Mouse (Mus musculus): Measurements from ENCODE around the gene Pde7b. TPM values are rescaled to one million over a fixed set of nuclear protein-coding genes. Genes with fewer than 3 reads are reported as not detected.

Gene Pde7b
- total RNA-seq, 1 experiment from 2014 or later: 13.6 TPM

DNA sequence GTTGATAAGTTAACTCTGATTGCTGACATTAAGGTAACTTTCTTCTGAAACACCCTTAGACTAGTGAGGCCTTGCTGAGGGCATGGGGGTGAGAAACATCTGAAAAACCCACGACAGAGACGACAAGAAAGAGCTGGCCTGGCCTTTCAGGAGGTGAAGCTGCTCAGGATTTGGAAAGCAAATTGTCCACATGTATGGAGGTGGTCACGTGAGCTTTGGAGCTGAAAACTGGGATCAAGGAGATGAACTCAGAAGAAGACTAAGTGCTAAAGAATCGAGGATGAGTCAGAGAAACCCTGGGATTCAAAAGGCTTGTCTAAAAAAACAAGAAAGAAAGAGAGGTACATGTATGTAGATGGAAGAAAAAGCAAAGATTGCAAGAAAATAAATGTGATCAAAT lies 65.2 kb downstream of the Pde7b start:
- no peak for ATAC-seq (ENCODE audit: extremely low read depth, insufficient number of reproducible peaks, low FRiP score, poor library complexity, severe bottlenecking)

DNA sequence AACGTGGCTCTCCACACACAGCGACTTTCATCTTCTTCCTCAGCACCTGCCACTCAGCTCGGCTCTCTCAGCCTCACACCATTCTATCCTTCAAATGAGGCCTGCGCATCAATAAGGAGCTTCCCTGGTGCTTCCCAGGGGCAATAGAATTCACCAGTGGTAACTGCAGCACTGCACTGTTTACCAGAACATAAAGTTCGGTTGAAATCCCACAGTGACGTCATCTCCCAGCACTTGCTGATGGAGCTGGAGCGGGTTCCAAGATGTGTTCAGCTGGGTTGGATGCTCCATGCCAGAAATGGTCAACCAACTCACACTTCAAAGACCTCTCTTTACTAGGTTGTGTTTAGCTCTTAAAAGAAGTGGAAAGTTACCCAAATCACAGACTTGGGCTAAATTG lies 65.6 kb downstream of the Pde7b start:
- no peak for ATAC-seq (ENCODE audit: extremely low read depth, insufficient number of reproducible peaks, low FRiP score, poor library complexity, severe bottlenecking)

DNA sequence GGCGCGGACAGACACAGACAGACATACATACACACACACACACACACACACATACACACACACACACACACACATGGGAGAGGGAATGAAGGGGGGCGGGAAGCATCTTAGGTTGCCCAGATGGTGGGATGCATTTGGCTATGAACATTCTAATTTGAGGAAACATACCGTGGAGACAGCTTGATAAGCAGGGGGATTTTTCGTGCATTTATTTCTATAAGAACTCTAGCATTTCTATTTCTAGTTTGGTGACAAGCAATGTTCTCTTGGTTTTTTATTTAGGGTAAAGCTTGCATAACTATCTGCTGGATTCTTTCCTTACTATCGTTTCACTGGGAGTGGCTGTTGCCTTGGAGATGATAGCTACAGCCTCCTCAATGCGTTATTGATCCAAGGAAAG lies 66.2 kb downstream of the Pde7b start:
- ATAC-seq (ENCODE audit: extremely low read depth, insufficient number of reproducible peaks, low FRiP score, poor library complexity, severe bottlenecking): no peak

DNA sequence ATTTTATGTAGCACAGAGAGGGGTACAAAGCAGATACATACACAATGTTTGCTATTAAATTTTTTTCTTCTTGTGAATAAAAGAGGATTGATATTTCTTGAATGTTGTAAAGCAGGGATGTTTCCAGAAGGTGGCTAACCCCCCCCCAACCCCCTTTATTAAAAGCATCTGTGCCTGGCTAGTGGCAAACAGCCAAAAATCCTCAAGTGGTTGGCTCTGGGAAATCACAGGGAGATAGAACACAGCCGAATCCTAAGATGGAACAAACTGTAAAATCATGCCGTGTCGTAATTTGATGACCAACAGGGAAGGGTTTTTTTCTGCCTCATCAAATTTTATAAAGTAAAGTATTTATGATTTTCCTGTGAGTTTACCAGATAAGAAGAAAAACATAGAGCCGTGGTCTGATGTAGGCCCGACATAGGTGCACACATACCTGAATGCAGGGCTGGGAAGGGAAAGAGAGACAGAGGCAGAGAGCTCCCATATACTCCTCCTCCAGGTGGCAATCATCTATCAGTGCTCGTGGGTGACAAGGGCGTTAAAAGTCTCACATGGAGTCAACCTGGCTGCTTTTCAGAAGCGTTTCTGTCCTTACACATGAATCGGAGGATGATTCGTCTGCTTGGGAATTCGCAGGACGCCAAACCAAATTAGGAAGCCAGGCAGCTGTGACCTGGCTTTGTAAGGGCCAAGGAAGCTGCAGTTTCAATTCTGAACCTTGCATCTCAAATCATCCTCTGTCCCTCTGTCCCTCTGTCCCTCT lies 67.4 kb downstream of the Pde7b start:
- no peak for ATAC-seq (ENCODE audit: extremely low read depth, insufficient number of reproducible peaks, low FRiP score, poor library complexity, severe bottlenecking)

DNA sequence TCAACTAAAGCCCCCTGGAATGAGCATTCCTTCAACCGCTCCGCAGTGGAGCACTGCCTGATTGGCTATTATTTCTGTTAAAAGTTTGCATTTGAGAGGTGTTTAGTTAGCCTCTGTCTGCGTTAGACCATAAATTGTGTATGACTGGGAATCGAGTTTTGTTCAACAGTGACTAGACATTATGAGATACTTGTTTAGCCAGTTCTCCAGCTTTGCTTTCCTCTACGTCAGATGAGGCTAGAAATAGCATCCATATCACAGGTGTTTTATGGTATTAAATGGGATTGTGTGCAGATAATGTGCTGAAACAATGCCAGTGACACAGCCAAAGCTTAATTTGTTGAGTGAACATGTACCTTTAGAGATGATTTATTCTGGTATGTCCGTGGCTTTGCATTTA lies 70.3 kb downstream of the Pde7b start:
- ATAC-seq (ENCODE audit: extremely low read depth, insufficient number of reproducible peaks, low FRiP score, poor library complexity, severe bottlenecking): no peak

DNA sequence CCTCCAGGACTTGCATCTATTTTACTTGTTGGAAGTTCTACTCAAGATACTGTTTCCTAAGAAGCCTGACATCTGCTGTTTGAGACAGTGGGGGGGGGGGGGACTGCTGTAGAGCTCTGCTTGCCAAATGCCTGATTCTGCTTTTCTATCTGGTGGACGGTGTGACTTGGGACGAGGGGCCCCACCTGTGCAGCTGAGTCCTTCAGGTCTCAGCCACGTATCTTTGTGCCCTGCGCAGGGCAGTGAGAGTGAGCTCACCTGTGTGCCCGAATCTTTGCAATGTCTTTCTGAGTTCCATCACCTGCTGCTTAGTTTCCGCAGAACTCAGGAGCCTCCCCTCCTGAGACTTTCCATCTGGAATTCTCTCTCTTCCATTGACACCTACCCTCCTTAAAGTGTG lies 70.7 kb downstream of the Pde7b start:
- ATAC-seq (ENCODE audit: extremely low read depth, insufficient number of reproducible peaks, low FRiP score, poor library complexity, severe bottlenecking): no peak

DNA sequence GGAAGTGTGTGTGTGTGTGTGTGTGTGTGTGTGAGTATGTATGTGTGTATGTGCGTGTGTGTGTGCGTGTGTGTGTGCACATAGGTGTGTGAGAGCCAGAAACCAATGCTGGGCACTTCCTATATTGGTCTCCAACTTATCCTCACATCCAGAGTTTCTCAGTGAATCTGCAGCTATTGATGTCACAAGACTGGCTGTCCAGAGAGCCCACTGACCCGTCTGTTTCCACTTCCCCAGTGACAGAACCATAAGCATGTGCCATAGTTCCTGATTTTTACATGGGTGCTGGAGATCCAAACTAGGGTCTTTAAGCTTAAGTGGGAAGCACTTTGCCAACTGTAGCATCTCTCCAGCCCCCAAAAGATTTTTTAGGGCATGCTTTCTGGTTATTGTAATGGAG lies 71.6 kb downstream of the Pde7b start:
- ATAC-seq (ENCODE audit: extremely low read depth, insufficient number of reproducible peaks, low FRiP score, poor library complexity, severe bottlenecking): no peak

DNA sequence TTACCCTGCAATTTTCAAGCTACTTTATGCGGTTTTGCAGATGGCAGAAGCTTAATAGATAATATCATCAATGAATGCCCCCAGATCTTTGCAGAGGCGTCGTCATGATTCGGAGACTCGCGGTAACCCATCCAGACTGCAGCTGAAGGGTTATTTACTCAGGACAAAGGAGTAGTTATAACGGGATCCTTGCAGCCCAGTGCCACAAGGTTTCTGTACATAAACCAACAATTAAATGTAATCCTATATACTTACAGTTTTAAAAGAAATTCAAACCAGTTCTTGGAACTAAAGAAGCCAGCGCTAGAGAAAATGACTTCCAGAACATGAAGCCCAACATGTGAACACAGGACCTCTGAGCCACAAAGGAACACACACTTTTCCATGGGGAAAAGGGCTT lies 88.5 kb downstream of the Pde7b start:
- no peak for ATAC-seq (ENCODE audit: extremely low read depth, insufficient number of reproducible peaks, low FRiP score, poor library complexity, severe bottlenecking)

DNA sequence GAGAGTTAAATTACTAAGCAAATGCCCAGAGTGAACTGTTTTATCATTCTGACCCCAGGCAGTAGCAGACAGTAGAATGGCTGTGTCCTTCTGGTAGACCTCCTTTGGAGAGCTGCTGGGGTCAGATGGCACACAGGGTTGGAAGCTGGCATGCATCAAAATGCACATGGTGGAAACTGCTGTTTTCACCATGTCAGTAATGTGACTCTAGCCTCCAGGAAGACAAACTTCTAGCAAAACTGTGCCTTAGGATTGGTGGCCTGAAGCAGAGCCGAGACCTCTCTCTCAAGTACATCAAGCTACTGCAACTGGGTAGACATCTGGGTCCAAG lies 91.8 kb downstream of the Pde7b start:
- no peak for ATAC-seq (ENCODE audit: extremely low read depth, insufficient number of reproducible peaks, low FRiP score, poor library complexity, severe bottlenecking)

DNA sequence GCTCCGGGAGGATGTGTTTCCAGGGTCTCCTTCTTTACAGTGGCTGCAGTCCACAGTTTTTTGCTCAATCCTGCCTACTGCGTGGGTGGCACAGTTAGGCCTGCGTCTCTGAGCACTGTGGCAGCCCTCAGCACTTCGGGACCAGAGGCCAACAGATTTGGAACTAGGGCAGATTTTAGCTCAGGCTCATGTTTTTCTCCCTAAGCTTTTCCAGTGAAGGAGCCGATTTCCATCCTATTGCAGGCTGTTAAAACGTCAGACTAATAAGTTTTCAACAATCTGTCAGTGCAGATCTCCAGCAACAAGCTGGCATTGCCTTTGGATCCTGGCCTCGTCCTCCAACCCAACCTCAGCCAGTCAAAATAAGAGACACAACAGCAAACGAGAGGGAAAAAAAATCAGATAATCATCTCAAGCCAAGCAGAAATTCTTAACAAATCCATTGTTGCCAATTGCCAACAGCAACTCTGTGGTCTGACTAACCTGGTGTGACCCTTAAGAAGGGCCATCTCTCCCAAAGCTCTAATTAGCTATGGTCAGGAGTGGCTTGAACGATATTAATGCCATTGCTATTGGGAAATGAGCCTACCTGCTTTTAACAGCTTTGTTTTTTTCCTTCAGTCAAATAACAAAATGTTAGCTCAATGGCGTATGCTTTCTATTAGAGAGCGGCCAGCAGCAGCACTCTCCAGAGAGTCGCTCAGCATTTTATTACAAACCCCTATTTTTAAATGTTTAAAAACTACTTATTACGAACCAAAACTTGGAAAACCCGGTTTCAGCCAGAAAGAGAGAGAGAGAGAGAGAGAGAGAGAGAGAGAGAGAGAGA lies 92.4 kb downstream of the Pde7b start:
- no peak for ATAC-seq (ENCODE audit: extremely low read depth, insufficient number of reproducible peaks, low FRiP score, poor library complexity, severe bottlenecking)

DNA sequence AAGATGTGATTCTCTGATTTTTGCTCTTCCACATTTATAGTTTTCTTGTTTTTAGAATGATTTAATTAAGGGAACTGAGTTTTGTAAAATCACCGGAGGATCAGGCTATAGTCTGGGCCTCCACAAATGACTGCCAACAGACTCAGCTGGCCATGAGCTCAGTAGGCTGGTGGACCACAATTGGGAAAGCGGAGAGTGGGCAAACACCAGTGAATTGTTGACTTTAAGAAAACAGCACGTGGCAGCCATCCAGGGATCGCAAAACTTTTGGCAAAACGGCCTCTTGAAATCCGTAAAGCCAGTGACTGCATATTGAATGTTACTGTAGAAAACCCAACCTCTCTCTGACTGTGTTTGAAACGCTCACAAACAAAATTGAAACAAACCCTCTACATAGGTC lies 94.8 kb downstream of the Pde7b start:
- no peak for ATAC-seq (ENCODE audit: extremely low read depth, insufficient number of reproducible peaks, low FRiP score, poor library complexity, severe bottlenecking)

DNA sequence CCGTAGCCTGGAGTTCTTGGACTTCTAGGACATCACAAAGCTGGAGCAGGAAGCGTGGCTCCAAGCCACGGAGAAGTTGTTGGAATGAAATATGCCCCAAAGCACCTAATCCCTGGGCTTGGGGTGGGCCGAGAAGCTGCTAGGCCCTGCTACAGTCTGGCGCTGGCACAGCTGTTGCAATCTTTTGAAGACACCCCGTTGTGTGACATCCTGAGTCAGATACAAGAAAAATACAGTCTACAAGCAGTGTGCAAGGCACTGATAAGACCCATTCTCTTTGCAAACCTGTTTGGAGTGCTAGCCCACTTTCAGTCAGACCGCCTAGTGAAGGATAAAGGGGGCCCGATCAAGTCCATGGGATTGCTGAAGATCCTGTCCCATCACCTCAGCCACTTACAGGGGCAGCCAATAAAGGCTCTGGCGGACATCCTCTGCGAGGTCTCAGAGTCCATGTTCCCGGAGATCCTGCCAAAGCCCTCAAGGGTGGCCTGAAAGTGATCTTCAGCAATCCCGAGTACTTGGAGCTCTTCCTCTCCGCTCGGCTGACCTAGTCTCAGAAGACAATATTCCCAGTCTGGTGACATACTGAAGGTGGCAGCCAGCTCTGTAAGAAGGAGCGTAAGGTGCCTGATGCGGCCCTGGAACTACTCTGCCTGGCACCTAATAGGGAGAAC lies 99.0 kb downstream of the Pde7b start:
- ATAC-seq (ENCODE audit: extremely low read depth, insufficient number of reproducible peaks, low FRiP score, poor library complexity, severe bottlenecking): no peak

DNA sequence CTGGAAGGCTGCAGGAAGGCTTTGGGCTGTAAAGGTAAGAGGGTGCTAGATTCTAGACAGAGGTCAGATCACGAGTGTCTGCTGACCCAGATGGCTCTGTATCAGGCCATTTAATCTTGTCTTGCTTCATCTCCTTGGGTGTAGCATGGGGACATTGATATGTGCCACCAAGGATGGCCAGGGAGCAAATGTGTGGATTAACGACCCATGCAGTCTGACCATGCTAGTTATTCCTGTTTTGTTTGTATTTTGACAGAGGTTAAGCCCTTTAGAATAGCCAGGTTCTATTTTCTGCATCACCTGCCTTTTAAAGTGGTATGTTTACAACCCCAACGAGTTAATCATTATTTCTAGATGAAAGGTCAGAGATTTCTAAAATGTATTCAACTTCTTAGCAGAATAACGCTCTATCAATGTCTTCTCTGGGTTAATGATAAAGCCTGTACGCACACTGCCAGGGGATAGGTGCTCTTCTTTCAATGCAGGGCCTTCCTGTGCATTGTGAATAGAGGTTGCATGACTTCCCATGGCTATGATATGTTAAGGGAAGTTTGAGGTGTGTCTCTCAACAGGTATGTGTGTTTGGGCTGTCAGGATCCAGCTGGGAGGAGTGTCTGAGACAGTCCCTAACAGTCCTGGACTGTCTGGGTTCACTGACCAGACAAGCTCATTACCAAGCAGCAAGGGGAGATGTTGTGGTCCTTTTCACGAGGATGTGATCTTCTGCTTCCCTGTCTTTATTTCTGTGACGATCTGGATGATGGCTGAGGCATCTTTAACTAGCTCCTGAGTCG lies 103.0 kb downstream of the Pde7b start:
- no peak for ATAC-seq (ENCODE audit: extremely low read depth, insufficient number of reproducible peaks, low FRiP score, poor library complexity, severe bottlenecking)

DNA sequence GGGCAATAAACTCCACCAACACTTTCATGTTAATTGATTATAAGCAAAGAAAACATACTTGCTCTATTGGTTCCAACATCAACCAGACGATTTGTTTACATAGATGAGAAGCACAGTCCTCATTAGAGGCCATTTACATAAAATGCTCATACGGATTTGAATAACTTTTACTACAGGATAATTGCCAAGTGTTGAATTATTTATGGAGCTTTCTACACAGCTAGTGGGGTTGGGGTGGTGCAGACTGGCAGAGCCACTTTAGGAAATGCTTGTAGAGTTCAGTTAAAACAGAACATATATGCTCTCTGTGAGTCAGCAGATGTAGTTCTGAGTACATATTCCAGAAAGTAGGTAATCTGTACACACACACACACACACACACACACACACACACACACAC lies 118.9 kb downstream of the Pde7b start:
- no peak for ATAC-seq (ENCODE audit: extremely low read depth, insufficient number of reproducible peaks, low FRiP score, poor library complexity, severe bottlenecking)

DNA sequence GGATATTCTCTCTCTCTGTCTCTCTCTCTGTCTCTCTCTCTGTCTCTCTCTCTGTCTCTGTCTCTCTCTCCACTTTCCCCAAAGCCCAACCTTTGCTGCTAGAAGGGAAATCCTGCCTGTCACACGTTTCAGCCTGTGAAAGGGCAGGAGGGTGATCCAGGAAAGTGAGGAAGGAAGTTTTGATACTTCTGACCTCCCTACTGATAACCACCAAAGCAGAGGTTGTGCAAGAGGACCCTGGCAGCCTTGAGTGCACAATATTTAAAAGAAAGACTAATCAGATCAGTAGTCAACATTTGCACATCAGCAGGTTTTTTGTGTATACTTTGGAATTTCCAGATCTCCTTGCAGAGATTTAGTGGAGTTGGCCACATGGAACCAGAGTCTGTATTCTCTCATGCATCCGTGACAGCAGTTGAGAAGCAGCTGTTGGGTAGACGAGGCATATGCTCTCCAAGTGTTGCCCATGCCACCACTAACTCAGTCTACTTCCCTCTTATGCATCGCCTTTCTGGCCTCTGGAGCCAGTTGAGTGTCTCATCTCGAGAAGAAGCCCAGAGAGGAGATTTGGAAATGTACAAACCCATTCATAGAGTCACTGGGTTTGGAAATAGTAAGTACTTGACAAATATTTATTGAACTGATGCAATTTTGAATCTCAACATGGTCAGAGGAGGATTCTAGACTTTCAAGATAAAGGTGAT lies 129.6 kb downstream of the Pde7b start:
- ATAC-seq (ENCODE audit: extremely low read depth, insufficient number of reproducible peaks, low FRiP score, poor library complexity, severe bottlenecking): no peak

DNA sequence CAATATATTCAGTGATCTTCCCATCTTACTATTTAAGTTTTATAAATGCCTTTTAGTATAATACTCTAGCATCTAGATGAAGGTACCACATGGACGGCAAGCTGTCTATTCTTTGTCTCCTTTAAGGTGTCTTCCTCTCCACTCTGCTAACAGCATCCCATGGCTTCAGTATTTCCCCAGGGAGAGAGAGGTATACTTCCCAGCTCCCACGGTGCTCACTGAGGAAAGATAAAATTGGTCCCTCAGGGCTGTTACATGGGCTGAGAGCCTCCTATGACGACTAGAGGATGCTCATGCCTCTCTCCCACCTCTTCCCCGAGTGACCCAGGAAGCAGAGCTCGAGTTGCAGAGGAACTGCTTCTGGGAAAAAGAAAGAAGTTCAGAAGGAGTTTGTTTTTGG lies 130.9 kb downstream of the Pde7b start:
- no peak for ATAC-seq (ENCODE audit: extremely low read depth, insufficient number of reproducible peaks, low FRiP score, poor library complexity, severe bottlenecking)

DNA sequence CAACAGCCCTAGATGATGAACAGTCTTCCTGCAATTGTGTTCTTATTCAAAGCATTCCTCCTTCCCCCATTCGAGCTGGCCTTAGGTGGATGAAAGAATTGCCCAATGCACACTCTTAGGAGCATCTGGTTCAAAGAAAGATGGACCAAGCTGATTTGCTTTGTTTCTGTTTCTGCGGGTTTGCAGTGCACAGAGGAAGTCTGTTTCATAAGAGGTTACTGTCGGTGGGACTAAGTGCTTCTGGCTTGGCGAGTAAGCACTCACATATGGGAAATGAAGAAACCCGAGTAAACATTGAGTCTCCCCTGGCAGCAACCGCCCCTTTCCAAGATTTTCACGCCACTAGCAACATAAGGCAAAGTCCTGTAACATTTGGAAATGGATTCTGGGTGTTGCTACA lies 134.8 kb downstream of the Pde7b start:
- 0 out of 2 replicates have a peak, but pooled peaks have one; percentile 23 for ATAC-seq (ENCODE audit: extremely low read depth, insufficient number of reproducible peaks, low FRiP score, poor library complexity, severe bottlenecking)

DNA sequence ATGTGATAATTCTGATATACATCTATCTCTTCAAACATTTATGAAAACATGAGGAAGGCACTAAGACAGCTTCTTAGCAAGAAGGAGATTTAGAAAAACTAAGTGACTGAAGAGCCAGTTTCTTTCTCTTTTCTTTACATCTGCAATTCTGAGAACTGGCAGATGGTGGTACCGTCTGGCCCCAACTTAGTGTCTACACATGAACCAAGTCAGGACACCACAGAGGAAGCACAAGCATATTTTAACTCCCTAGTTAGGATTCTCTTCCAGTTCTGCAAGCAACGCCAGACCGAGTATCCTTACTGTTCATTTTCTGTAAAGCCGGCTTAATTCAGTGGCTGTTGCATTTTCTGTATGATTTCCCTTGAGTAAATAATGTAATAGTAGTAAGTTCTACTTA lies 138.9 kb downstream of the Pde7b start:
- no peak for ATAC-seq (ENCODE audit: extremely low read depth, insufficient number of reproducible peaks, low FRiP score, poor library complexity, severe bottlenecking)

DNA sequence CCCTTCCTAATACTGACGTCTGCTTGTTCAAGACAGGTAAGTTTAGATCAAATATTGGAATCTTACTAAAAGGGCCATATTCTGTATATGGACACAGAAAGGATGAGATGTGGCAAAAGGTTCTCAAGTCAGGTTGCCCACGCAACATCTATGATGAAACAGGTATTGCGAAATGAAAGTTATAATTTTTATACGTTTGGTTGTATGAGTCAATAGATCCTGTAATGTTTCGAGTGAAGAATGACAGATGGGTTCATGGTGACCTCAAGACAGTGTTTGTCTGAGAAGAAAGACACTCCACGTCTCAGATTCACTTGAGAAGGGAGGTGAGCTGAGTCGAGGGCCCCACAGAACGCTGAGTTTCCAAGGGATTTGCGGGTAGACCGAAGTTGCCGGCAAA lies 149.9 kb downstream of the Pde7b start:
- no peak for ATAC-seq (ENCODE audit: extremely low read depth, insufficient number of reproducible peaks, low FRiP score, poor library complexity, severe bottlenecking)
